Mouse (Mus musculus): ENCODE measurements around the gene Cybrd1. TPM values are rescaled to one million over a fixed set of nuclear protein-coding genes. Genes with fewer than 3 reads are reported as not detected.

The Cybrd1 gene
- total and polyA plus RNA-seq, 3 experiments, result 0.08 to 0.21 TPM; not detected in 1

DNA sequence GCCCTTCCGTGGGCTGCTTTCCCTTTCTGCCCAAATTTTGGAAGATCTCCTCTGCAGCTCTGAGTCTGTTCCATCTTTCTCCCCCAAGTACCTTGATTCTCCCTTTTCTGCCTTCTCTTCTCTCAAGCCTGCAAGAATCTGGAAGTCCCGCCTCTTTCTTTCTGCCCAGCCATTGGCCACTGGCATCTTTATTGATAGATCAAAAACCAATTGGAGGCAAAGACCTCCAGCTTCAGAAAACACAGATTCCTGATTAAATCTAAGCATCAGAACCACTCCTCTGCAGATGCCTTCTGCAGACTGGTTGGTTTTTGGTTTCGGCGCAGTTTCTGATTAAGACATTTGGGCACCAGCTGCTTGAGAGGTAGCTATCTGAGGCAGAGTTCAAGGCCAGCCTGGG, 22.9 kb downstream of the Cybrd1 start:
- Histone ChIP-seq H3K9me3 (replicated peaks; ENCODE audit: insufficient read depth, low read length) (no peaks in the 10 kb centered on the region), H3K27ac (ENCODE audit: control insufficient read depth, low read depth, low read length) (no peak overlapping the region), H3K27me3 (ENCODE audit: control insufficient read depth in 1 of 2, insufficient read depth in 2 of 2, low read length in 2 of 2) (no peaks in the 10 kb centered on the region), H3K36me3 (ENCODE audit: control insufficient read depth in 1 of 2, insufficient read depth in 2 of 2, low read length in 2 of 2) (peaks cover 0 to 6% of the 10 kb centered on the region in 2 experiments; a peak in 1 of 4 replicates), H3K4me3 (ENCODE audit: control insufficient read depth in 1 of 2, insufficient read depth in 1 of 2, low read depth in 2 of 2, low read length in 2 of 2) (no peak overlapping the region), H3K9ac (ENCODE audit: control insufficient read depth, low read depth, low read length, poor library complexity, severe bottlenecking) (no peak overlapping the region), H3K4me1 (ENCODE audit: control insufficient read depth in 1 of 2, insufficient read depth in 2 of 2, low read length in 2 of 2) (peaks cover 2 to 12% of the 10 kb centered on the region in 2 experiments; a peak in 3 of 4 replicates), H3K79me2 (ENCODE audit: control insufficient read depth, insufficient read depth, low read length, poor library complexity) (no peaks in the 10 kb centered on the region)
- TF ChIP-seq ETS1 (IDR thresholded peaks at IDR 0.05; ENCODE audit: low read depth, low read length), result no peak
- peak; percentile 18; the same call in 1 of the 2 replicates for TF ChIP-seq GATA1 (IDR thresholded peaks at IDR 0.05; ENCODE audit: low read depth, low read length)
- peak; percentile 34 for DNase-seq (ENCODE audit: low read depth, low spot score)

DNA sequence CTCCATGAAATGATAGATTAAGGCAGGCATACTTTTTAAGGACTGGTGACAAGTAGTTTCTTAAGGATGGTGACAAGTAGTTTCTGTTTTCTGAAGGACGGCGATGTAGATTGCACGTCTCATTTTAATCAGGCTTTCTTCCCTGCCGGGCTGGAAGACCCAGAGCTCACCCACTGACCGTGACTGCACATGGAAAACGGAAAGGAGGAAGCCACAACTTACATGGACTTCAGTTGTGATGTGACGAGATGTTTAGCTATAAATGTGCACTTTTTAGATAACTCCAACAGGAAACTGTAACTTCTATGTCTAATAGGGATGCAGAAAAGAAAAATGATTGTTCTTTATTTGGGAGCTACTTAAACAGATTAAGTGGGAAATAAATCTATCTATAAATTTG, 24.7 kb downstream of the Cybrd1 start:
- H3K79me2 ChIP-seq (ENCODE audit: control insufficient read depth, insufficient read depth, low read length, poor library complexity), result no peaks in the 10 kb centered on the region
- H3K27me3 ChIP-seq (ENCODE audit: control insufficient read depth in 1 of 2, insufficient read depth in 2 of 2, low read length in 2 of 2), result no peaks in the 10 kb centered on the region
- peak overlapping the region; percentile 9 to 35; a peak in 3 of 4 replicates for H3K4me3 ChIP-seq (ENCODE audit: control insufficient read depth in 1 of 2, insufficient read depth in 1 of 2, low read depth in 2 of 2, low read length in 2 of 2)
- TF ChIP-seq UBTF (IDR thresholded peaks at IDR 0.05; ENCODE audit: borderline replicate concordance, insufficient read depth, low read depth, low read length) (no peak), CHD2 (IDR thresholded peaks at IDR 0.05; ENCODE audit: low read length) (no peak), BHLHE40 (IDR thresholded peaks at IDR 0.05; ENCODE audit: borderline replicate concordance, low read depth, low read length) (no peak), USF1 (IDR thresholded peaks at IDR 0.05; ENCODE audit: low read depth, low read length) (no peak), TCF12 (IDR thresholded peaks at IDR 0.05; ENCODE audit: low read depth, low read length) (0 out of 2 replicates have a peak, but pooled peaks have one; percentile 28), GABPA (IDR thresholded peaks at IDR 0.05; ENCODE audit: low read depth, low read length) (no peak), GATA1 (IDR thresholded peaks at IDR 0.05; ENCODE audit: low read depth, low read length) (peak; percentile 45; the same call in 1 of the 2 replicates), CTCF (IDR thresholded peaks at IDR 0.05 in 2 of 3, conservative IDR thresholded peaks at IDR 0.05 in 1 of 3; ENCODE audit: control insufficient read depth in 1 of 3, insufficient read depth in 1 of 3, low read depth in 2 of 3, low read length in 3 of 3, poor library complexity in 1 of 3, severe bottlenecking in 1 of 3) (no peak), CHD1 (IDR thresholded peaks at IDR 0.05; ENCODE audit: low read depth, low read length) (no peak), EP300 (IDR thresholded peaks at IDR 0.05; ENCODE audit: low read depth in 1 of 2, low read length in 2 of 2) (peak; percentile 22 to 61; a peak in 3 of 4 replicates), JUND (IDR thresholded peaks at IDR 0.05; ENCODE audit: low read depth, low read length) (no peak), MYC (IDR thresholded peaks at IDR 0.05; ENCODE audit: low read depth, low read length) (0 out of 2 replicates have a peak, but pooled peaks have one; percentile 47), TAL1 (IDR thresholded peaks at IDR 0.05; ENCODE audit: low read length) (peak; percentile 69), POLR2AphosphoS2 (IDR thresholded peaks at IDR 0.05; ENCODE audit: low read length) (no peak)
- peak; percentile 61 for DNase-seq (ENCODE audit: low read depth, low spot score)
- no peak overlapping the region for H3K27ac ChIP-seq (ENCODE audit: control insufficient read depth, low read depth, low read length)
- H3K9ac ChIP-seq (ENCODE audit: control insufficient read depth, low read depth, low read length, poor library complexity, severe bottlenecking), result no peak overlapping the region
- no peaks in the 10 kb centered on the region for H3K9me3 ChIP-seq (replicated peaks; ENCODE audit: insufficient read depth, low read length)
- H3K4me1 ChIP-seq (ENCODE audit: control insufficient read depth in 1 of 2, insufficient read depth in 2 of 2, low read length in 2 of 2), result peaks cover 2 to 14% of the 10 kb centered on the region in 2 experiments; a peak in 3 of 4 replicates
- H3K36me3 ChIP-seq (ENCODE audit: control insufficient read depth in 1 of 2, insufficient read depth in 2 of 2, low read length in 2 of 2), result peaks cover 0 to 6% of the 10 kb centered on the region in 2 experiments; a peak in 1 of 4 replicates
